9 mouse cellular contexts compared by ENCODE assay signal in the genomic region with DNA sequence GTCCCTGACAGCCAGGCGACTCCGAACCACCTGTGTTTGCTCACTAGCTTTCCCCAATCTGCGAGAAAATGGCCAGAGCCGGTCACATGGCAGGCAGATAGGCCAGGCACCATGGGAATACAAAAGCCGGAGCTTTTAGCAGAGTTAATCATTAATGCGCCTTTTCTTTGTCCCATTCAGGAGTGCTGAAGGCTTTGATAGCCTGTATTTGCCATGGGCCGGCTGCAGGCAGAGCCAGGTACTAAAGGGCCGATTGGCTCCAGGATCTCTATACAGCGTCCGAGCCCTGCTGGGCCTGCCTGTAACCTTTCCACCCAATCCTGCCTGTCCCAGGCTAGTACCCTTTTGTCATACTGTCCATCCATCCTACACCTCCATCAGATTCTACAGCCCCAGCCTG.
DNase-seq lines count a peak whose midpoint lies in the region; ATAC-seq and TF ChIP-seq lines count a peak whose summit lies in the region.
"Had no signal": no experiment of that assay in that cellular context is flagged by ENCODE, and none has a peak within 500 bp of the region (broad histone marks: within the 10 kb centered on the region; RNA-seq: fewer than 3 reads in every experiment).

No protein-coding gene starts in this region.

- intact Hi-C loops in left cerebral cortex, postnatal 14 days (cut with DNase I): no loop called here

- TF ChIP-seq EP300 in stomach, postnatal 0 days (optimal IDR thresholded peaks at IDR 0.05): no peak

- WGBS in midbrain, embryonic 10.5 days: 27% methylated on average over 10 of the region's 10 CpGs
- 19% methylated on average over 10 of the region's 10 CpGs for WGBS in midbrain, embryonic 15.5 days
- WGBS in kidney, embryonic 16.5 days: 32% methylated on average over 10 of the region's 10 CpGs
- WGBS in lung, embryonic 15.5 days: 42% methylated on average over 10 of the region's 10 CpGs
- WGBS in stomach, postnatal 0 days: 38% methylated on average over 10 of the region's 10 CpGs

- DNase-seq in midbrain, embryonic 10.5 days (ENCODE audit: low spot score): peak; percentile 48
- DNase-seq in stomach, postnatal 0 days (ENCODE audit: low spot score): peak; percentile 92
- DNase-seq in left cerebral cortex, postnatal 14 days (ENCODE audit: low spot score in 2 of 2): no peak
- no peak for DNase-seq in urinary bladder, postnatal 4 days (ENCODE audit: low spot score in 2 of 2)
- no peak for DNase-seq in layer of hippocampus, postnatal 25 days (ENCODE audit: extremely low spot score in 1 of 2, low spot score in 1 of 2)
- DNase-seq: right cerebral cortex, postnatal 4 days had no signal

- H3K4me3 ChIP-seq in midbrain, embryonic 10.5 days: no peak overlapping the region
- no peak overlapping the region for H3K4me3 ChIP-seq in midbrain, embryonic 15.5 days
- H3K4me3 ChIP-seq in kidney, embryonic 16.5 days (ENCODE audit: low read length): no peak overlapping the region
- no peak overlapping the region for H3K4me3 ChIP-seq in lung, embryonic 15.5 days
- H3K4me3 ChIP-seq in stomach, postnatal 0 days (ENCODE audit: low read depth, low read length): no peak overlapping the region

- peaks cover 29% of the 10 kb centered on the region for H3K27me3 ChIP-seq in midbrain, embryonic 10.5 days (ENCODE audit: low read depth, poor library complexity, severe bottlenecking)
- H3K27me3 ChIP-seq in midbrain, embryonic 15.5 days (replicated peaks): 0 out of 2 replicates have a peak, but pooled peaks cover 8% of the 10 kb centered on the region
- H3K27me3 ChIP-seq in kidney, embryonic 16.5 days (ENCODE audit: insufficient read depth, low read length): peaks cover 6% of the 10 kb centered on the region; the same call in 1 of the 2 replicates
- no peaks in the 10 kb centered on the region for H3K27me3 ChIP-seq in lung, embryonic 15.5 days
- no peaks in the 10 kb centered on the region for H3K27me3 ChIP-seq in stomach, postnatal 0 days (ENCODE audit: control insufficient read depth, insufficient read depth, low read length)

- no peak overlapping the region for H3K9ac ChIP-seq in midbrain, embryonic 15.5 days
- no peak overlapping the region for H3K9ac ChIP-seq in kidney, embryonic 16.5 days (replicated peaks; ENCODE audit: low read length)
- no peak overlapping the region for H3K9ac ChIP-seq in lung, embryonic 15.5 days
- H3K9ac ChIP-seq in stomach, postnatal 0 days (ENCODE audit: low read length): no peak overlapping the region

- no peak overlapping the region for H3K4me2 ChIP-seq in midbrain, embryonic 15.5 days
- H3K4me2 ChIP-seq in kidney, embryonic 16.5 days (replicated peaks; ENCODE audit: low read depth, low read length): no peak overlapping the region
- H3K4me2 ChIP-seq in lung, embryonic 15.5 days: no peak overlapping the region; the same call in 1 of the 2 replicates
- H3K4me2 ChIP-seq in stomach, postnatal 0 days (replicated peaks; ENCODE audit: low read depth): no peak overlapping the region

- H3K9me3 ChIP-seq in midbrain, embryonic 10.5 days (replicated peaks): no peaks in the 10 kb centered on the region
- H3K9me3 ChIP-seq in midbrain, embryonic 15.5 days: no peaks in the 10 kb centered on the region
- no peaks in the 10 kb centered on the region for H3K9me3 ChIP-seq in kidney, embryonic 16.5 days (ENCODE audit: low read length)
- H3K9me3 ChIP-seq in lung, embryonic 15.5 days: no peaks in the 10 kb centered on the region
- H3K9me3 ChIP-seq in stomach, postnatal 0 days (ENCODE audit: control insufficient read depth, low read length): no peaks in the 10 kb centered on the region

- peaks cover 23% of the 10 kb centered on the region for H3K4me1 ChIP-seq in midbrain, embryonic 10.5 days
- no peaks in the 10 kb centered on the region for H3K4me1 ChIP-seq in midbrain, embryonic 15.5 days
- H3K4me1 ChIP-seq in kidney, embryonic 16.5 days (ENCODE audit: insufficient read depth, low read length): no peaks in the 10 kb centered on the region
- H3K4me1 ChIP-seq in lung, embryonic 15.5 days: no peaks in the 10 kb centered on the region; the same call in 1 of the 2 replicates
- H3K4me1 ChIP-seq in stomach, postnatal 0 days (replicated peaks; ENCODE audit: control insufficient read depth, insufficient read depth): no peaks in the 10 kb centered on the region

- no peak for ATAC-seq in midbrain, embryonic 15.5 days (replicated peaks)
- peak; percentile 83 for ATAC-seq in kidney, embryonic 16.5 days (ENCODE audit: low FRiP score, low TSS enrichment)
- peak; percentile 90 for ATAC-seq in lung, embryonic 15.5 days (ENCODE audit: borderline replicate concordance, extremely low read depth, low FRiP score, low TSS enrichment)
- peak; percentile 98 for ATAC-seq in stomach, postnatal 0 days (ENCODE audit: low FRiP score, low TSS enrichment)

- H3K27ac ChIP-seq in midbrain, embryonic 10.5 days (replicated peaks): peak overlapping the region; percentile 70
- H3K27ac ChIP-seq in midbrain, embryonic 15.5 days: no peak overlapping the region
- H3K27ac ChIP-seq in kidney, embryonic 16.5 days (ENCODE audit: low read length): no peak overlapping the region
- H3K27ac ChIP-seq in lung, embryonic 15.5 days: peak overlapping the region; percentile 76
- H3K27ac ChIP-seq in stomach, postnatal 0 days (replicated peaks): peak overlapping the region; percentile 85

- H3K36me3 ChIP-seq in midbrain, embryonic 10.5 days: peaks cover 9% of the 10 kb centered on the region; the same call in 1 of the 2 replicates
- no peaks in the 10 kb centered on the region for H3K36me3 ChIP-seq in midbrain, embryonic 15.5 days (replicated peaks)
- H3K36me3 ChIP-seq in kidney, embryonic 16.5 days (ENCODE audit: insufficient read depth, low read length): no peaks in the 10 kb centered on the region
- no peaks in the 10 kb centered on the region for H3K36me3 ChIP-seq in lung, embryonic 15.5 days
- no peaks in the 10 kb centered on the region for H3K36me3 ChIP-seq in stomach, postnatal 0 days (ENCODE audit: control insufficient read depth, insufficient read depth, low read length)

- TF ChIP-seq CTCF in stomach, postnatal 0 days (IDR thresholded peaks at IDR 0.05; ENCODE audit: low read depth): 0 out of 2 replicates have a peak, but pooled peaks have one; percentile 6

Comparison
In these comparisons a context has a peak if more than half of its experiments do, and no peak if none do; other contexts are left out.
1. H3K27ac ChIP-seq: peak in midbrain, embryonic 10.5 days (single experiment), lung, embryonic 15.5 days (single experiment) and stomach, postnatal 0 days (single experiment); none in midbrain, embryonic 15.5 days (single experiment) and kidney, embryonic 16.5 days (single experiment).
2. DNase-seq: peak in midbrain, embryonic 10.5 days (single experiment) and stomach, postnatal 0 days (single experiment); none in left cerebral cortex, postnatal 14 days (0 of 2), urinary bladder, postnatal 4 days (0 of 2) and layer of hippocampus, postnatal 25 days (0 of 2).